Mouse (Mus musculus): Measurements from ENCODE around the gene C1qtnf1. TPM values are rescaled to one million over a fixed set of nuclear protein-coding genes. Genes with fewer than 3 reads are reported as not detected.

The C1qtnf1 gene
- polyA plus RNA-seq, 1 experiment, result 21.8 TPM

DNA sequence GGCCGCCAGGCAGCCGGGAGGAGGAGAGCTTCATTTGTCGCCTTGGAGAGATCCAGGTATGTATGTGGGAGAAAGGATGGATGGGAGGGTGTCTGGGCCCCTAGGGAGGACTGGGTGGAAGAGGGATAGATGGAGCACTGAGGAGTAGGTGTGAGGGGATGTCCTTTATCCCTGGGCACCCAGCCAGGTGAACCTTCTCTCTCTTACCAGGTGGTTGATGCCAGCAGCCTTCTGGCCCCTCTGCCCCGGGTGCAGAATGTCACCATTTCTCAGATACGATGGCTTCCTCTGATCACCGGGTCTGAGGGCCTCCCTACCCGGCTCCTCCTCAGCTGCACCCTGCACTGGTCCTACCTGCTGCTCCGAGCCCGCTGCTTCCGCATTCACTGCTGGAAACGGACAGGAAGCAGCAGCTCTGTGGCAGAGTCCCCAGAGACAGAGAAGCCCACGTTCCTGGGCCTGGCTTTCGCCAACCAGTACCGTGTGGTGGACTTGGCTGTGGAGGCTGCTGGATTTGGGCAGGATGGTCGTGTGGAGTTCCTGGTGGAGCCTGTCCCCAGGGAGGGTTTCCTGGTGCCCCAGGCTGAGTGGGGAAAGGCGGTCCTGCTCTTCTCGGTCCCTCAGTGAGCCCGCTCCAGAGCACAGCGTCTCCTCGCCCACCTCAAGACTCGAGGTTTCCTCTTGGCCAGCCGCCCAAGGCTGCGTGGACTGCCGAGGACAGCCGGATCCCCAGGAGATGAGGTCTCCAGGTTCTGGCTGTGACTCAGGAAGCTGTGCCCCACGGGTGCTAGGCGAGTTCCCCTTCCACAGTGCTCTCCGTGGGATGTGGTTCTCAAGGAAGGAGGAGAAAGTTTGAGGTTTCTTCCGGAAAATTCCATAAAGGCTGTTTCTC lies 59.1 kb downstream of the C1qtnf1 start:
- TF ChIP-seq POLR2A (IDR thresholded peaks at IDR 0.05; ENCODE audit: borderline replicate concordance, extremely low read depth, low read depth, low read length) (no peak), CTCF (IDR thresholded peaks at IDR 0.05; ENCODE audit: insufficient read depth, low read length) (no peak)
- WGBS, result 71% methylated on average over 29 of the region's 29 CpGs
- Histone ChIP-seq H3K4me3 (replicated peaks; ENCODE audit: extremely low read depth, low read depth, low read length) (no peak overlapping the region), H3K4me1 (ENCODE audit: control insufficient read depth, insufficient read depth, low read length) (no peaks in the 10 kb centered on the region)
- no peak for DNase-seq

DNA sequence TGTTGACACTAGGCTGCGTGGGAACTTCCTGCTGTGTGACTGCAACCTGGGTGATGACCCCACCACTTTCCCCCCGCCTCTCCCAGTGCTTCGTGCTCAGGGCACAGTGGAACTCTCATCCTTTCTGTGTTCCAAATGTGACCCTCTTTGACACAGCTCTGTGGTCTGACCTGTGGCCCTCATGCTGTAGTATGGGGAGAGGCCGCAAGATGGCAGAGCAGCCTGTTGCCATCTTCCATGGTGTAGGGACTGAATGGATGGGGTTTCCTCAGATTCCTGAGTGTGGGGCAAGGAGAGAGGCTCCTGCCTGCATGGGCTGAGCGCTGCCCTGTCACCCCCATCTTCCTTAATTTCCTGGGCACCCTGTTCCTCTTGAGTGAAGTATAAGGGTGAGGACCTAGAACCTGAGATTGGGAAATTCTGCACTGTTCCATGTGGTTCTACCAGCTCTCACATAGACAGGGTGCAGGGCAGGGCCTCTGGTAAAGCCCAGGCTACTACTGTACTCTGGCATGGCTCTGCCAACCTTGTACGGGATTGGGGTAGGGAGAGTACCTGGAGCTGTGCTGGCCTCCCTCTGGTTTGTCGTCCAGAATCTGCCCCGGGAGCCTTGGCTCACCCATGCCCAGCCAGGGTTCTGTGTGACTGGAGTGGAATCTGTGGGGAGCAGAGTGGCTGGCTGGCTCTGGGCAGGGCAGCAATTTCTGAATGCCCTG lies 60.3 kb downstream of the C1qtnf1 start:
- no peak for DNase-seq
- WGBS, result 76% methylated on average over 8 of the region's 8 CpGs

GRCm38 (mm10) chr11:118488907-118489270 lies 60.9 kb downstream of the C1qtnf1 start:
- TF ChIP-seq POLR2A (IDR thresholded peaks at IDR 0.05; ENCODE audit: borderline replicate concordance, extremely low read depth, low read depth, low read length) (no peak), CTCF (IDR thresholded peaks at IDR 0.05; ENCODE audit: insufficient read depth, low read length) (no peak)
- WGBS, result 89% methylated on average over 12 of the region's 12 CpGs
- H3K4me1 ChIP-seq (ENCODE audit: control insufficient read depth, insufficient read depth, low read length), result no peaks in the 10 kb centered on the region
- no peak for DNase-seq
- no peak overlapping the region for H3K4me3 ChIP-seq (replicated peaks; ENCODE audit: extremely low read depth, low read depth, low read length)

More for the DNA sequence above, 60.3 kb downstream of the C1qtnf1 start:
- TF ChIP-seq POLR2A (IDR thresholded peaks at IDR 0.05; ENCODE audit: borderline replicate concordance, extremely low read depth, low read depth, low read length), result no peak
- no peak for TF ChIP-seq CTCF (IDR thresholded peaks at IDR 0.05; ENCODE audit: insufficient read depth, low read length)
- Histone ChIP-seq H3K4me1 (ENCODE audit: control insufficient read depth, insufficient read depth, low read length) (no peaks in the 10 kb centered on the region), H3K4me3 (replicated peaks; ENCODE audit: extremely low read depth, low read depth, low read length) (no peak overlapping the region)

- no peak for TF ChIP-seq POLR2A (IDR thresholded peaks at IDR 0.05; ENCODE audit: borderline replicate concordance, extremely low read depth, low read depth, low read length)
- peak; percentile 65 for TF ChIP-seq CTCF (IDR thresholded peaks at IDR 0.05; ENCODE audit: insufficient read depth, low read length)
- peak; percentile 83 for DNase-seq
- Histone ChIP-seq H3K4me1 (ENCODE audit: control insufficient read depth, insufficient read depth, low read length) (no peaks in the 10 kb centered on the region), H3K4me3 (replicated peaks; ENCODE audit: extremely low read depth, low read depth, low read length) (no peak overlapping the region)
- WGBS, result 25% methylated on average over 22 of the region's 22 CpGs
Observed at GRCm38 (mm10) chr11:118490566-118491218, 62.7 kb downstream of the C1qtnf1 start.

GRCm38 (mm10) chr11:118491230-118491629 lies 63.2 kb downstream of the C1qtnf1 start:
- DNase-seq, result no peak
- no peak for TF ChIP-seq CTCF (IDR thresholded peaks at IDR 0.05; ENCODE audit: insufficient read depth, low read length)
- no peak for TF ChIP-seq POLR2A (IDR thresholded peaks at IDR 0.05; ENCODE audit: borderline replicate concordance, extremely low read depth, low read depth, low read length)
- Histone ChIP-seq H3K4me1 (ENCODE audit: control insufficient read depth, insufficient read depth, low read length) (no peaks in the 10 kb centered on the region), H3K4me3 (replicated peaks; ENCODE audit: extremely low read depth, low read depth, low read length) (no peak overlapping the region)
- 83% methylated on average over 7 of the region's 7 CpGs for WGBS

DNA sequence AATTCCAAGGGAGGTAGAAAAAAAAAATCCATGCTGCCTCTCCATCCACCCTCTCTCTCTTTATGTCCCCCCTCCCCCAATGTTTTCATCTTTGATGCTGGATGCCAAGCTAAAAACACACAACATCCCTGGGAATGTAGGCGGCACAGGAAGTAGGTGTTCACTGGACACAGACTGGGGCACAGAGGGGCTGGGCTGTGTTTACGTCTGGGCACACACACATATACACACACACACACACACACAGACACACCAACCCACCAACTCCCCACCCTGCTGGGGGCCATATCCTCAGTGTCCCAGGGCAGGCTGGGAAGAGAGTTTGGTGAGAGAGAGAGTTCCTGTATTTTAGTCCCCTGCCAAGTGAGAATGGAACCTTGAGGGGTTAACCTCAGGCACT lies 65.5 kb downstream of the C1qtnf1 start:
- no peaks in the 10 kb centered on the region for H3K4me1 ChIP-seq (ENCODE audit: control insufficient read depth, insufficient read depth, low read length)
- no peak overlapping the region for H3K4me3 ChIP-seq (replicated peaks; ENCODE audit: extremely low read depth, low read depth, low read length)
- 68% methylated on average over 2 of the region's 2 CpGs for WGBS
- DNase-seq, result no peak
- TF ChIP-seq POLR2A (IDR thresholded peaks at IDR 0.05; ENCODE audit: borderline replicate concordance, extremely low read depth, low read depth, low read length), result no peak
- no peak for TF ChIP-seq CTCF (IDR thresholded peaks at IDR 0.05; ENCODE audit: insufficient read depth, low read length)

DNA sequence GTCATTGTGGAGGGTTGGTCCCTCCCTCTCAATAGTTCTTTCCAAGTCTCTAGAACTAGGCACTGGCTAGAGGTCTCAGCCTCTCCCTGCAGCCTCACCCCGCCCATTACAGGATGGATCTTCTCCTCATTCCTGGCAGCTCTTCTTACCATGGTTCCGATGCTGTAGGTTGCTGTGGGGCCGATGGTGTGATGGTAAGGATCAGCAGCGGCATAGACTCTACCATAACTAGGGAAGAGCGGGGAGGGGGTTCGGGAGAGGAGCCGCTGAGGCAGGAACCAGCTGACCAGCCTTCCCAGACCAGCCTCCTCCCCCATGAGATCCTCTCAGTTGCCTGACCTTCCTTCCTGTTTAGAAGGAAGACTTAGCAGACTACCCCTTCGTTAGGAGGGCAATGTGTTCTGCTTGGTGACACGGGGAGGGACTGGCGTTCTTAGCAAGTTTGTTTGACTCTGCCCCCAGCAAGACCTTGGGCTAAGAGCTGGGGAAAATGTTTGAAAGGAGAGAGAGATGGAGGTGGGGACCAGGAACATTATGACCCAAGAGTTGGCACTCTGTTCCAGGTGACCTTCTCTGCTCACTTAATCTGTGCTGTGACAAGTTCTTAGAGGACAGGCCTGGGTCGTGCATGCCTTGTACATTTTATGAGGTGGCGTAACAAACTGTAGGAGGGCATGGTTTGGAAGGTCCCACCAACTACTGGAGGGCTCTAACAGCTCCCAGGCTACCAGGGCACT lies 66.2 kb downstream of the C1qtnf1 start:
- TF ChIP-seq CTCF (IDR thresholded peaks at IDR 0.05; ENCODE audit: insufficient read depth, low read length) (no peak), POLR2A (IDR thresholded peaks at IDR 0.05; ENCODE audit: borderline replicate concordance, extremely low read depth, low read depth, low read length) (no peak)
- DNase-seq, result no peak
- 53% methylated on average over 12 of the region's 12 CpGs for WGBS
- no peaks in the 10 kb centered on the region for H3K4me1 ChIP-seq (ENCODE audit: control insufficient read depth, insufficient read depth, low read length)
- H3K4me3 ChIP-seq (replicated peaks; ENCODE audit: extremely low read depth, low read depth, low read length), result no peak overlapping the region

DNA sequence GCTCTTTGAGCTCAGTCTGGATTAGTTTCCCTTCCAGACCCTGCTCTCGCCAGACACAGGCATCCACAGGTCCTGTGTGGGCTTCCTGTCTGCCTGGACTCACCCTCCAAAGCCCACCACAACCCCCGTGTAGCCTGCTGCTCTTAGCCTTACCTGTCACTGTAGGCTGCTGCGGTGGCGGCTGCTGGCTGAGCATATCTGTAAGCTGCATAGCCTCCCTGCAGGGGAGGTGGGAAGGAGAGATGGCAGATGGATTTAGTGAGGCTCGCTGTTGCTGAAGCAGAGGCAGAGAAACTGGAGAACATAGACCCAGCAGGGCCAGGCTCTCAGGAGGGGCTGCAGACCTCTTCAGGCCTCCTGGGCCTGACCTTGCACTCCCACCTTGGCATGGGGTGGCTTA lies 67.1 kb downstream of the C1qtnf1 start:
- DNase-seq, result no peak
- TF ChIP-seq POLR2A (IDR thresholded peaks at IDR 0.05; ENCODE audit: borderline replicate concordance, extremely low read depth, low read depth, low read length) (no peak), CTCF (IDR thresholded peaks at IDR 0.05; ENCODE audit: insufficient read depth, low read length) (no peak)

More for the DNA sequence above, 67.1 kb downstream of the C1qtnf1 start:
- WGBS, result 59% methylated on average over 5 of the region's 5 CpGs
- no peaks in the 10 kb centered on the region for H3K4me1 ChIP-seq (ENCODE audit: control insufficient read depth, insufficient read depth, low read length)
- no peak overlapping the region for H3K4me3 ChIP-seq (replicated peaks; ENCODE audit: extremely low read depth, low read depth, low read length)

Data from lung, adult 2 months (tissue).